Mouse (Mus musculus) intestine, embryonic 15.5 days (tissue): ENCODE data around the gene Chst15. TPM values are rescaled to one million over a fixed set of nuclear protein-coding genes. Genes with fewer than 3 reads are reported as not detected.

ENCODE experiments used
- ATAC-seq: fragments of 200-750 bp; cut with Nextera tagmentation; 2 replicates; pipeline ENCODE4 v1.8.0; 2017; ENCODE audit warnings: moderate TSS enrichment, moderate library complexity
- H3K27ac ChIP-seq: fragments of 300-500 bp; sonication (generic); 2 replicates; pipeline ENCODE4 v1.5.1; 2015; ENCODE audit warnings: mild to moderate bottlenecking, inconsistent platforms
- H3K27me3 ChIP-seq: fragments of 300-500 bp; sonication (generic); replicated peaks from 2 replicates; pipeline ENCODE4 v1.6.1; 2015; ENCODE audit warnings: inconsistent platforms
- H3K36me3 ChIP-seq: fragments of 300-500 bp; sonication (generic); 2 replicates; pipeline ENCODE4 v1.6.1; 2015; ENCODE audit warnings: inconsistent platforms
- H3K4me1 ChIP-seq: fragments of 300-500 bp; sonication (generic); replicated peaks from 2 replicates; pipeline ENCODE4 v1.6.1; 2015; ENCODE audit warnings: inconsistent platforms
- H3K4me2 ChIP-seq: fragments of 300-500 bp; sonication (generic); replicated peaks from 2 replicates; pipeline ENCODE4 v1.6.1; 2015; ENCODE audit warnings: mild to moderate bottlenecking, inconsistent platforms
- H3K4me3 ChIP-seq: fragments of 300-500 bp; sonication (generic); replicated peaks from 2 replicates; pipeline ENCODE4 v1.5.1; 2015; ENCODE audit warnings: inconsistent platforms
- H3K9ac ChIP-seq: fragments of 300-500 bp; sonication (generic); 2 replicates; pipeline ENCODE4 v1.6.1; 2015; ENCODE audit warnings: inconsistent platforms
- H3K9me3 ChIP-seq: fragments of 300-500 bp; sonication (generic); 2 replicates; pipeline ENCODE4 v1.6.1; 2016; ENCODE audit warnings: inconsistent platforms
- WGBS: fragments of 180-500 bp; shearing (Covaris S2); methylation state at CpG from one replicate; pipeline ENCODE4 v1.1.7; 2015; 5-methylcytosine and 5-hydroxymethylcytosine counted together
- polyA plus RNA-seq: library from polyadenylated mRNA; unstranded; fragments of >200 nt; fragmentation: Nextera tagmentation; extraction: Ambion mirVana; gene quantifications from 2 replicates; pipeline ENCODE4 v1.2.1, GENCODE M21; 2015

Gene Chst15
- polyA plus RNA-seq, 1 experiment from 2014 or later = 23.1 TPM

DNA sequence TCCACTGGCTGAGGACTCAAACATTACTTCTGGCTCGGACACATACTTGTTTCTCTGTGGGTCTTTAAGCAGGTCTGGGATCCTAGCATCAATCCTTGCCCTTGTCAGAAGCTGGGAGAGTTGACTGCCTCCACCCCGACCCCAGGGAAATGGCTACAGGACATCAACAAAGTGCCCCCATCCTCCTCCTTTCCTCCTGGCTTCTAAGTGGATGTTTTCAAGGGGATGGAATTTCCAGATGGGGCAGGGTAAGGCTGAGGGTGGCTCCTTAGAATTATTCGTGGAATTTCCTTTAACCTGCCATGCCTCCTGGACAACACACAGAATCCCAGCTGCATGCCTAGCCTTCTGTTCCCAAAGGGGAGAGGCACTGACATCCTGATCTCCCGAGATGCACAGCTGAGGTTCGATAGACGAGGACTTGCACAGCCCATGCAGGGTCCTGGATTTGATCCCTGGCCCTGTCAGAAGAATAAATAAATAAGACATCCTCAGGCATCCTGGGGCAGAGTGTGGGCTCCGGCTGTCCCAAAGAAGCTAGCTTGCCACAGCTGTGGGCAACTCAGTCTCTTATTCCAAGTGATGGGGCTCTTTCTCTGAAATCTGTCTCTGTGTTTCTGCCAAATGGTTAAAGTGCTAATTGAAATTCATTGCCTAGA lies 119.1 kb downstream of the Chst15 start:
- H3K9ac ChIP-seq = no peak overlapping the region
- WGBS = 29% methylated on average over 7 of the region's 7 CpGs

GRCm38 (mm10) chr7:132196581-132196980 lies 120.4 kb downstream of the Chst15 start:
- no peak overlapping the region for H3K9ac ChIP-seq
- no peaks in the 10 kb centered on the region for H3K9me3 ChIP-seq
- H3K4me2 ChIP-seq = no peak overlapping the region
- no peak overlapping the region for H3K4me3 ChIP-seq
- no peaks in the 10 kb centered on the region for H3K27me3 ChIP-seq
- no peak for ATAC-seq
- no peaks in the 10 kb centered on the region for H3K36me3 ChIP-seq
- H3K4me1 ChIP-seq = no peaks in the 10 kb centered on the region
- no peak overlapping the region for H3K27ac ChIP-seq
- 84% methylated on average over 1 of the region's 1 CpGs for WGBS

More for the DNA sequence above, 119.1 kb downstream of the Chst15 start:
- Histone ChIP-seq H3K4me3 (no peak overlapping the region), H3K4me2 (no peak overlapping the region), H3K4me1 (no peaks in the 10 kb centered on the region), H3K36me3 (no peaks in the 10 kb centered on the region), H3K27me3 (no peaks in the 10 kb centered on the region), H3K27ac (no peak overlapping the region), H3K9me3 (no peaks in the 10 kb centered on the region)
- no peak for ATAC-seq

- no peaks in the 10 kb centered on the region for H3K9me3 ChIP-seq
- 95% methylated on average over 2 of the region's 2 CpGs for WGBS
- no peak overlapping the region for H3K9ac ChIP-seq
- no peaks in the 10 kb centered on the region for H3K27me3 ChIP-seq
- no peak overlapping the region for H3K4me3 ChIP-seq
- ATAC-seq = no peak
- no peak overlapping the region for H3K27ac ChIP-seq
- H3K4me2 ChIP-seq = no peak overlapping the region
- H3K36me3 ChIP-seq = no peaks in the 10 kb centered on the region
- H3K4me1 ChIP-seq = 0 out of 2 replicates have a peak, but pooled peaks cover 2% of the 10 kb centered on the region
These were observed 123.4 kb downstream of the Chst15 start for GRCm38 (mm10) chr7:132193606-132194005.

DNA sequence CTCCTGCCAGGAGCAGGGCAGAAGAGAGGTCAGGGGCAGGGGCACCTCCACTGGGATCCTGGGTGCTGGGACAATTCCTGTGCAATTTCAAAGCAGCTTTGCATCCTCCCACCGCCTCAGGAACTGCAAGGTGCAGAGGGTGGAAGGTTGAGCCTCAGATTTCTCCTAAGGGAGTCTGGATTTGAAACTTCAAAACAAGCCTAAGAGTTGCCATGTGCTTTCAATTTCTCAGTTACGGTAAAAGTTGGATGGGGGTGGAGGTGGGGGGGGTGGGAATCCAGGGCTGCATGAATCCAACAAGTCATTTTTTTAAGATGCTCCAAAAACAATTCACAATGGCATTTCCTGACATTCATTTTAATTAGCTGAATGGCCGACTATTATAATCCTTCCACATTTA lies 129.6 kb downstream of the Chst15 start:
- Histone ChIP-seq H3K27me3 (no peaks in the 10 kb centered on the region), H3K4me2 (no peak overlapping the region), H3K9me3 (no peaks in the 10 kb centered on the region), H3K4me3 (no peak overlapping the region), H3K4me1 (0 out of 2 replicates have a peak, but pooled peaks cover 2% of the 10 kb centered on the region), H3K9ac (no peak overlapping the region), H3K36me3 (no peaks in the 10 kb centered on the region), H3K27ac (no peak overlapping the region)
- WGBS = 61% methylated on average over 3 of the region's 3 CpGs
- ATAC-seq = no peak

Other genes starting within 250 kb of the Chst15 start
- gene Cpxm2, start 162.5 kb downstream of the Chst15 start, polyA plus RNA-seq = 1.3 and 1.4 TPM in 2 replicates